Mouse (Mus musculus): ENCODE measurements around the gene Sptbn4. TPM values are rescaled to one million over a fixed set of nuclear protein-coding genes. Genes with fewer than 3 reads are reported as not detected.
A peak's percentile ranks its signal among the peaks of the same experiment; 100 is the strongest.

Sptbn4 gene
- polyA plus RNA-seq, 1 experiment from 2014 or later: 0.40 TPM

DNA sequence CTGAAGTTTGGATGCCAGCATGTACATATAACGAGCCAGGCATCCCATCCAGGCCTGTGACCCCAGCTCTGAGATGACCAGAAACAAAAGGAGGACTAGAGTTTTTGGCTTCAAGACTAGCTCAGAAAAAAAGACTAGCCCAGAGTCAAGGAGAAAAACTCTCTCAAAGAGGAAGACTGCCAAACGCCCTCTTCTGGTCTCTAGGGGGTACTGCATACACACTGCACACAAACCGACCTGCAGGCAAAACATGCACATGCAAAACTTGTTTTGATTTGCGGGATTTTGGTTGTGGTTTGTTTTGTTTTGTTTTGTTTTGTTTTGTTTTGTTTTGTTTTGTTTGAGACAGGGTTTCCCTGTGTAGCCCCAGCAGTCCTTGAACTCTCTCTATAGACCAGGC, 7.5 kb downstream of the Sptbn4 start:
- H3K9ac ChIP-seq (replicated peaks; ENCODE audit: low read length): no peak overlapping the region
- no peaks in the 10 kb centered on the region for H3K27me3 ChIP-seq (ENCODE audit: insufficient read depth, low read length)
- no peaks in the 10 kb centered on the region for H3K36me3 ChIP-seq (ENCODE audit: insufficient read depth, low read length)
- WGBS: 81% methylated on average over 4 of the region's 4 CpGs
- H3K4me2 ChIP-seq (replicated peaks; ENCODE audit: low read depth, low read length): no peak overlapping the region
- no peaks in the 10 kb centered on the region for H3K9me3 ChIP-seq (ENCODE audit: low read length)
- ATAC-seq (ENCODE audit: low FRiP score, low TSS enrichment): no peak
- H3K4me3 ChIP-seq (ENCODE audit: low read length): no peak overlapping the region
- H3K4me1 ChIP-seq (ENCODE audit: insufficient read depth, low read length): no peaks in the 10 kb centered on the region
- H3K27ac ChIP-seq (ENCODE audit: low read length): no peak overlapping the region

- no peak for ATAC-seq (ENCODE audit: low FRiP score, low TSS enrichment)
- no peak overlapping the region for H3K4me3 ChIP-seq (ENCODE audit: low read length)
- H3K9me3 ChIP-seq (ENCODE audit: low read length): no peaks in the 10 kb centered on the region
- H3K4me1 ChIP-seq (ENCODE audit: insufficient read depth, low read length): no peaks in the 10 kb centered on the region
- no peak overlapping the region for H3K27ac ChIP-seq (ENCODE audit: low read length)
- no peaks in the 10 kb centered on the region for H3K36me3 ChIP-seq (ENCODE audit: insufficient read depth, low read length)
- H3K9ac ChIP-seq (replicated peaks; ENCODE audit: low read length): no peak overlapping the region
- 59% methylated on average over 5 of the region's 5 CpGs for WGBS
- H3K4me2 ChIP-seq (replicated peaks; ENCODE audit: low read depth, low read length): no peak overlapping the region
- H3K27me3 ChIP-seq (ENCODE audit: insufficient read depth, low read length): peaks cover 18% of the 10 kb centered on the region
These were observed 9.9 kb downstream of the Sptbn4 start for GRCm38 (mm10) chr7:27437544-27437943.

DNA sequence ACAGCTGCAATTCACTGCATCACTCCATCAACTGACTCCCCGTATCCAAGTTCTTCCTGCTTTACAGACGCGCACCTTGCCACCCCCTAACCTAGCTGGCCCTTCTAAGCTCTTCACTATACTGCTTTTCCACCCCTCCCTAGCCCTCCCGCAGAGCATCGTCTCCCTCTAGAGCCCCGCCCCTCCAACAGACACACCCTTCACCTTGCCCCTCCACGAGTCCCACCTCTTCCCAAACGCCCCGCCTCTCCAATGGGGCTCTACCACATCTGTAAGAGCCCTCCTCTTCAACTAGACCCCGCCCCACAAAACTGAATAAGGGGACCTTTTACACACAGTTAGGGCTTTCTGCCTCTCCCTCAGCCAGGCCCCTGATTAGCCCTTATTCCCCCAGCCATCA, 13.7 kb downstream of the Sptbn4 start:
- H3K4me3 ChIP-seq (ENCODE audit: low read length): no peak overlapping the region
- 8% methylated on average over 10 of the region's 10 CpGs for WGBS
- H3K4me1 ChIP-seq (ENCODE audit: insufficient read depth, low read length): no peaks in the 10 kb centered on the region
- 0 out of 2 replicates have a peak, but pooled peaks have one; percentile 49 for ATAC-seq (ENCODE audit: low FRiP score, low TSS enrichment)
- H3K27me3 ChIP-seq (ENCODE audit: insufficient read depth, low read length): peaks cover 18% of the 10 kb centered on the region
- H3K36me3 ChIP-seq (ENCODE audit: insufficient read depth, low read length): no peaks in the 10 kb centered on the region
- no peak overlapping the region for H3K27ac ChIP-seq (ENCODE audit: low read length)
- no peak overlapping the region for H3K9ac ChIP-seq (replicated peaks; ENCODE audit: low read length)
- no peak overlapping the region for H3K4me2 ChIP-seq (replicated peaks; ENCODE audit: low read depth, low read length)
- peaks cover 5% of the 10 kb centered on the region for H3K9me3 ChIP-seq (ENCODE audit: low read length)

- 30% methylated on average over 10 of the region's 10 CpGs for WGBS
- Histone ChIP-seq H3K27ac (ENCODE audit: low read length) (no peak overlapping the region), H3K4me2 (replicated peaks; ENCODE audit: low read depth, low read length) (no peak overlapping the region), H3K4me3 (ENCODE audit: low read length) (no peak overlapping the region), H3K9ac (replicated peaks; ENCODE audit: low read length) (no peak overlapping the region), H3K36me3 (ENCODE audit: insufficient read depth, low read length) (no peaks in the 10 kb centered on the region), H3K27me3 (ENCODE audit: insufficient read depth, low read length) (peaks cover 18% of the 10 kb centered on the region), H3K9me3 (ENCODE audit: low read length) (peaks cover 5% of the 10 kb centered on the region), H3K4me1 (ENCODE audit: insufficient read depth, low read length) (no peaks in the 10 kb centered on the region)
- no peak for ATAC-seq (ENCODE audit: low FRiP score, low TSS enrichment)
These were observed 14.1 kb downstream of the Sptbn4 start for GRCm38 (mm10) chr7:27433349-27433748.

GRCm38 (mm10) chr7:27429135-27429534, 18.4 kb downstream of the Sptbn4 start:
- Histone ChIP-seq H3K4me1 (ENCODE audit: insufficient read depth, low read length) (no peaks in the 10 kb centered on the region), H3K27me3 (ENCODE audit: insufficient read depth, low read length) (peaks cover 12% of the 10 kb centered on the region), H3K36me3 (ENCODE audit: insufficient read depth, low read length) (no peaks in the 10 kb centered on the region), H3K27ac (ENCODE audit: low read length) (no peak overlapping the region), H3K4me3 (ENCODE audit: low read length) (no peak overlapping the region), H3K9ac (replicated peaks; ENCODE audit: low read length) (no peak overlapping the region), H3K9me3 (ENCODE audit: low read length) (peaks cover 5% of the 10 kb centered on the region), H3K4me2 (replicated peaks; ENCODE audit: low read depth, low read length) (no peak overlapping the region)
- no peak for ATAC-seq (ENCODE audit: low FRiP score, low TSS enrichment)
- whole genome bisulfite sequencing: 58% methylated on average over 2 of the region's 2 CpGs

- no peak overlapping the region for H3K4me3 ChIP-seq (ENCODE audit: low read length)
- H3K27me3 ChIP-seq (ENCODE audit: insufficient read depth, low read length): peaks cover 2% of the 10 kb centered on the region; the same call in 1 of the 2 replicates
- H3K9ac ChIP-seq (replicated peaks; ENCODE audit: low read length): no peak overlapping the region
- no peaks in the 10 kb centered on the region for H3K36me3 ChIP-seq (ENCODE audit: insufficient read depth, low read length)
- H3K4me2 ChIP-seq (replicated peaks; ENCODE audit: low read depth, low read length): no peak overlapping the region
- no peak for ATAC-seq (ENCODE audit: low FRiP score, low TSS enrichment)
- H3K4me1 ChIP-seq (ENCODE audit: insufficient read depth, low read length): no peaks in the 10 kb centered on the region
- 77% methylated on average over 11 of the region's 11 CpGs for WGBS
- H3K27ac ChIP-seq (ENCODE audit: low read length): no peak overlapping the region
- peaks cover 5% of the 10 kb centered on the region for H3K9me3 ChIP-seq (ENCODE audit: low read length)
These were observed 19.5 kb downstream of the Sptbn4 start for GRCm38 (mm10) chr7:27428002-27428401.

- Histone ChIP-seq H3K27me3 (ENCODE audit: insufficient read depth, low read length) (no peaks in the 10 kb centered on the region), H3K4me3 (ENCODE audit: low read length) (no peak overlapping the region), H3K4me2 (replicated peaks; ENCODE audit: low read depth, low read length) (no peak overlapping the region), H3K9ac (replicated peaks; ENCODE audit: low read length) (no peak overlapping the region), H3K4me1 (ENCODE audit: insufficient read depth, low read length) (no peaks in the 10 kb centered on the region), H3K27ac (ENCODE audit: low read length) (no peak overlapping the region), H3K9me3 (ENCODE audit: low read length) (peaks cover 5% of the 10 kb centered on the region), H3K36me3 (ENCODE audit: insufficient read depth, low read length) (no peaks in the 10 kb centered on the region)
- WGBS: 100% methylated on average over 1 of the region's 1 CpGs
- ATAC-seq (ENCODE audit: low FRiP score, low TSS enrichment): no peak
These were observed 20.1 kb downstream of the Sptbn4 start for GRCm38 (mm10) chr7:27427387-27427786.

DNA sequence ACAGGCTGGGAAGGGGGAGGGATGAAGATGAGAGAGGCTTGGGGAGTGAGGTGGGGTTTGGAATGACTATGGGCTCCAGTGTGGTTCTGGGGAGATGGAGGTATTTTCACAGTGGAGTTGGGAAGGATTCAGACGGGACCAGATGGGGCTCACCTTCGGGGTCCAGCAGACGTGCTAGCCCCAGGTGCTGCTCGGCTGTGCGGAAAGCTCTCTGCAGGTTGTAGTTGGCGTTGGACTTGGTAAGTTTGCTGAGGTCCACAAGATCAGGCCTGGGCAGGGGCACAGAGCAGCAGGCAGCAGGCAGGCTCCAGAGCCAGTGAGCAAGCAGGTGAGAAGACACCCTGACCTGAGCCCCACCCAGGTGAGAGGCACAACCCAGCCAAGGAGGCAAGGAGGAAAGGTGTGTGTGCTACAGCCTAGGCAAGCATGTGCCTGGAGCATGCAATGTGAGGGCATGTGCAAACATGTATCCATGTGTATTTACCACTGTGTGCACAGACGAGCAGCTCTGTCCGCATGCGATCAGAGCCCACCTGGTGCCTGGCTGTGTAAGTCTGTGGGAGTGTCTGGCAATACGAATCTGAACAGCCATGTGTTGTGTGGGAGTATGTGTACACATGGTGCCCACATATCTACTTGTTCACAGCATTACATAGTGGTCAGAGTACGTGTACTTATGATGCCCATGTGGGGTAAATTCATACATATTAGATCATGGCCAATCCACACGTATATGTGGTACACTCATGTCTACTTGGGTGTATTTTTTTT, 23.7 kb downstream of the Sptbn4 start:
- no peaks in the 10 kb centered on the region; the same call in 1 of the 2 replicates for H3K9me3 ChIP-seq (ENCODE audit: low read length)
- H3K4me3 ChIP-seq (ENCODE audit: low read length): no peak overlapping the region
- ATAC-seq (ENCODE audit: low FRiP score, low TSS enrichment): no peak
- no peak overlapping the region for H3K27ac ChIP-seq (ENCODE audit: low read length)
- H3K36me3 ChIP-seq (ENCODE audit: insufficient read depth, low read length): no peaks in the 10 kb centered on the region
- no peaks in the 10 kb centered on the region for H3K4me1 ChIP-seq (ENCODE audit: insufficient read depth, low read length)
- WGBS: 76% methylated on average over 12 of the region's 12 CpGs
- H3K9ac ChIP-seq (replicated peaks; ENCODE audit: low read length): no peak overlapping the region
- no peak overlapping the region for H3K4me2 ChIP-seq (replicated peaks; ENCODE audit: low read depth, low read length)
- no peaks in the 10 kb centered on the region for H3K27me3 ChIP-seq (ENCODE audit: insufficient read depth, low read length)

GRCm38 (mm10) chr7:27419101-27419500, 28.4 kb downstream of the Sptbn4 start:
- H3K27me3 ChIP-seq (ENCODE audit: insufficient read depth, low read length): no peaks in the 10 kb centered on the region
- H3K4me2 ChIP-seq (replicated peaks; ENCODE audit: low read depth, low read length): no peak overlapping the region
- H3K27ac ChIP-seq (ENCODE audit: low read length): no peak overlapping the region
- no peak overlapping the region for H3K9ac ChIP-seq (replicated peaks; ENCODE audit: low read length)
- no peaks in the 10 kb centered on the region for H3K4me1 ChIP-seq (ENCODE audit: insufficient read depth, low read length)
- no peaks in the 10 kb centered on the region for H3K36me3 ChIP-seq (ENCODE audit: insufficient read depth, low read length)
- ATAC-seq (ENCODE audit: low FRiP score, low TSS enrichment): no peak
- no peaks in the 10 kb centered on the region; the same call in 1 of the 2 replicates for H3K9me3 ChIP-seq (ENCODE audit: low read length)
- no peak overlapping the region for H3K4me3 ChIP-seq (ENCODE audit: low read length)
- 74% methylated on average over 3 of the region's 3 CpGs for WGBS

GRCm38 (mm10) chr7:27417151-27417550, 30.3 kb downstream of the Sptbn4 start:
- 58% methylated on average over 2 of the region's 2 CpGs for WGBS
- ATAC-seq (ENCODE audit: low FRiP score, low TSS enrichment): no peak

More at GRCm38 (mm10) chr7:27417151-27417550, 30.3 kb downstream of the Sptbn4 start:
- H3K4me2 ChIP-seq (replicated peaks; ENCODE audit: low read depth, low read length): no peak overlapping the region
- no peak overlapping the region for H3K27ac ChIP-seq (ENCODE audit: low read length)
- no peaks in the 10 kb centered on the region for H3K36me3 ChIP-seq (ENCODE audit: insufficient read depth, low read length)
- H3K4me3 ChIP-seq (ENCODE audit: low read length): no peak overlapping the region
- no peaks in the 10 kb centered on the region; the same call in 1 of the 2 replicates for H3K27me3 ChIP-seq (ENCODE audit: insufficient read depth, low read length)
- H3K4me1 ChIP-seq (ENCODE audit: insufficient read depth, low read length): no peaks in the 10 kb centered on the region
- no peaks in the 10 kb centered on the region; the same call in 1 of the 2 replicates for H3K9me3 ChIP-seq (ENCODE audit: low read length)
- no peak overlapping the region for H3K9ac ChIP-seq (replicated peaks; ENCODE audit: low read length)
